Mouse (Mus musculus) stomach, embryonic 15.5 days (tissue): ENCODE measurements around the gene Atp13a5. TPM values are rescaled to one million over a fixed set of nuclear protein-coding genes. Genes with fewer than 3 reads are reported as not detected.

Experiments
- ATAC-seq: fragments of 200-750 bp; cut with Nextera tagmentation; 2 replicates; pipeline ENCODE4 v1.8.0; 2017; ENCODE audit warnings: low read depth, moderate number of reproducible peaks, moderate TSS enrichment; ENCODE audit not compliant: insufficient read depth, low FRiP score
- H3K27ac ChIP-seq: fragments of 300-500 bp; sonication (generic); 2 replicates; pipeline ENCODE4 v1.5.1; 2015; ENCODE audit warnings: mild to moderate bottlenecking, inconsistent platforms
- H3K27me3 ChIP-seq: fragments of 300-500 bp; sonication (generic); replicated peaks from 2 replicates; pipeline ENCODE4 v1.6.1; 2015; ENCODE audit warnings: inconsistent platforms
- H3K36me3 ChIP-seq: fragments of 300-500 bp; sonication (generic); 2 replicates; pipeline ENCODE4 v1.6.1; 2015; ENCODE audit warnings: inconsistent platforms
- H3K4me1 ChIP-seq: fragments of 300-500 bp; sonication (generic); 2 replicates; pipeline ENCODE4 v1.6.1; 2015; ENCODE audit warnings: inconsistent platforms
- H3K4me2 ChIP-seq: fragments of 300-500 bp; sonication (generic); 2 replicates; pipeline ENCODE4 v1.6.1; 2015; ENCODE audit warnings: mild to moderate bottlenecking, inconsistent platforms
- H3K4me3 ChIP-seq: fragments of 300-500 bp; sonication (generic); replicated peaks from 2 replicates; pipeline ENCODE4 v1.5.1; 2015; ENCODE audit warnings: inconsistent platforms
- H3K9ac ChIP-seq: fragments of 300-500 bp; sonication (generic); 2 replicates; pipeline ENCODE4 v1.6.1; 2015; ENCODE audit warnings: inconsistent platforms
- H3K9me3 ChIP-seq: fragments of 300-500 bp; sonication (generic); 2 replicates; pipeline ENCODE4 v1.6.1; 2016; ENCODE audit warnings: inconsistent platforms
- WGBS: fragments of 180-500 bp; shearing (Covaris S2); methylation state at CpG from one replicate; pipeline ENCODE4 v1.1.7; 2015; 5-methylcytosine and 5-hydroxymethylcytosine counted together
- polyA plus RNA-seq: library from polyadenylated mRNA; unstranded; fragments of >200 nt; fragmentation: Nextera tagmentation; extraction: Ambion mirVana; gene quantifications from 2 replicates; pipeline ENCODE4 v1.2.1, GENCODE M21; 2015

Gene Atp13a5
- polyA plus RNA-seq, result not detected in 2 replicates

DNA sequence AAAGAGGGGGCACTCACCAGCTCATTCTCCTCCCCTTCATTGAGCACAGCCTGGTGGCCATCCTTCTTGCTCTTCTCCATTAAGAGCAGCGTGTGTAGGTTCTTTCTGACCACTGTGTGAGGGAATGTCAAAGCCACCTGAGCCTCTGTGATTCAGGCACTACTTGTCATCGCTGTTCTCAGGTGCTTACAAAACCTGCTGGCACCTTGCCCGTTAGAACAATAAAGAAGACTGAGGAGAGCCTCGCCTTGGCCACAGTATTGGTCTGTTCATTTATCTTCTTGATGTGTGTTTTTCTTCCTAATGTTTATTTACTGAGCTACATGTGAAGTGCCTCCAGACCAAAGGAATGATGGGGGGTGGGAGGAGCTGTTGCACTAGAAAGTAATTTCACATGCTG is at the start of gene Atp13a5:
Gene Atp13a5 (minus strand): TSS at position 275 of the 400 bp plus-strand sequence.
- Histone ChIP-seq H3K4me1 (no peaks in the 10 kb centered on the region), H3K27me3 (no peaks in the 10 kb centered on the region), H3K9ac (no peak within 1 kb of the TSS), H3K4me3 (no peak within 1 kb of the TSS), H3K27ac (no peak within 1 kb of the TSS), H3K4me2 (no peak within 1 kb of the TSS), H3K9me3 (no peaks in the 10 kb centered on the region), H3K36me3 (no peaks in the 10 kb centered on the region)
- ATAC-seq, result peak; percentile 31; the same call in 1 of the 2 replicates
- 45% methylated on average over 4 of the region's 4 CpGs for WGBS

- Histone ChIP-seq H3K9me3 (no peaks in the 10 kb centered on the region), H3K4me2 (no peak overlapping the region), H3K27me3 (no peaks in the 10 kb centered on the region), H3K9ac (no peak overlapping the region), H3K27ac (no peak overlapping the region), H3K4me1 (no peaks in the 10 kb centered on the region), H3K4me3 (no peak overlapping the region), H3K36me3 (no peaks in the 10 kb centered on the region)
- 83% methylated on average over 6 of the region's 6 CpGs for WGBS
- ATAC-seq, result no peak
Observed at GRCm38 (mm10) chr16:29414822-29415221, 36.3 kb upstream of the Atp13a5 start.

- no peak overlapping the region for H3K27ac ChIP-seq
- no peak for ATAC-seq
- H3K4me1 ChIP-seq, result no peaks in the 10 kb centered on the region
- H3K9me3 ChIP-seq, result no peaks in the 10 kb centered on the region
- H3K27me3 ChIP-seq, result no peaks in the 10 kb centered on the region
- 91% methylated on average over 10 of the region's 10 CpGs for WGBS
- no peak overlapping the region for H3K4me2 ChIP-seq
- no peak overlapping the region for H3K9ac ChIP-seq
- no peaks in the 10 kb centered on the region for H3K36me3 ChIP-seq
- no peak overlapping the region for H3K4me3 ChIP-seq
Observed at GRCm38 (mm10) chr16:29407319-29407718, 28.8 kb upstream of the Atp13a5 start.

DNA sequence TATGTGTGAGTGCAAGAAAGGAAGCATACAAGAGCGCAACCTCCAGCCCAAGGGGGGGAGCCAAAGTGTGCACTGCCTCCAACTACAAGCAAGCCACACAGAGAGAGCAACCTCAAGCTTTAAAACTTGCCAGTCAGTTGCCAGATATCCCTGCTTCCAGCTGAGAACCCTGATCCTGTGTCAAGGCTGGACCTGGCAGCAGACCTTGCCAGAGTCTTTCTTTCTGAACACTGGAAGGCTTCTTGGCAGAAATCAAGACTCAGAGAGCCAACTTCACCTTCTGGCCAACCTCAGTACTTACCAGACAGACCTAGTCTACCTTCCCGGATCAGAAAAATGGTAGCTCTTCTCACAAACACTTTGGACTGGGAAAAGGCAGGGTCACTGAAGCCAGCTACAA is 20.5 kb upstream of the Atp13a5 start:
- WGBS, result 78% methylated on average over 2 of the region's 2 CpGs
- Histone ChIP-seq H3K27me3 (no peaks in the 10 kb centered on the region), H3K4me2 (no peak overlapping the region), H3K36me3 (no peaks in the 10 kb centered on the region), H3K9me3 (no peaks in the 10 kb centered on the region), H3K9ac (no peak overlapping the region), H3K4me1 (no peaks in the 10 kb centered on the region), H3K27ac (no peak overlapping the region), H3K4me3 (no peak overlapping the region)
- no peak for ATAC-seq

DNA sequence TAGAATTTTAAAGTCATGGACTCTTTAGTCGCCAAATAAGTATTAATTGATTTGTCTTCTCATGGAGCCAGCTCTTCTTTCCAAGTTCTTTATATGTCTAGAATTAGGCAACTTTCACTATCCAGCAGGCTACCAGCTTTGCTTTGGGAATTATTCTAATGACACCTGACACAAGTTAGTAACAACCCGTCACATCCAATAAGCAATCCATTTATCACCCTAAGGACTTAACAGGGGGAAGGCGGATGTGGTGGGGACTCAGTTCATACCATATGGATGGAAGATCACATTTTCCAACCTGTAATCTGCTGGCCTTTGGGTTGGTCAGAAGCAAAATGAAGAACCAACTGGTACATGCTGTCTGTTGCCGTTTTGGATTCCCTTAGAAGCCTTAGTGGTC is 6.2 kb upstream of the Atp13a5 start:
- ATAC-seq, result no peak
- H3K27me3 ChIP-seq, result no peaks in the 10 kb centered on the region

GRCm38 (mm10) chr16:29374636-29375035 is 3.9 kb downstream of the Atp13a5 start:
- Histone ChIP-seq H3K9ac (no peak overlapping the region), H3K4me1 (no peaks in the 10 kb centered on the region), H3K27ac (no peak overlapping the region), H3K9me3 (no peaks in the 10 kb centered on the region), H3K27me3 (no peaks in the 10 kb centered on the region), H3K36me3 (no peaks in the 10 kb centered on the region), H3K4me3 (no peak overlapping the region), H3K4me2 (no peak overlapping the region)
- ATAC-seq, result no peak
- WGBS, result 84% methylated on average over 8 of the region's 8 CpGs

More for the DNA sequence above, 6.2 kb upstream of the Atp13a5 start:
- Histone ChIP-seq H3K27ac (no peak overlapping the region), H3K4me3 (no peak overlapping the region), H3K4me2 (no peak overlapping the region), H3K4me1 (no peaks in the 10 kb centered on the region), H3K36me3 (no peaks in the 10 kb centered on the region), H3K9ac (no peak overlapping the region), H3K9me3 (no peaks in the 10 kb centered on the region)
- WGBS, result 82% methylated on average over 4 of the region's 4 CpGs

DNA sequence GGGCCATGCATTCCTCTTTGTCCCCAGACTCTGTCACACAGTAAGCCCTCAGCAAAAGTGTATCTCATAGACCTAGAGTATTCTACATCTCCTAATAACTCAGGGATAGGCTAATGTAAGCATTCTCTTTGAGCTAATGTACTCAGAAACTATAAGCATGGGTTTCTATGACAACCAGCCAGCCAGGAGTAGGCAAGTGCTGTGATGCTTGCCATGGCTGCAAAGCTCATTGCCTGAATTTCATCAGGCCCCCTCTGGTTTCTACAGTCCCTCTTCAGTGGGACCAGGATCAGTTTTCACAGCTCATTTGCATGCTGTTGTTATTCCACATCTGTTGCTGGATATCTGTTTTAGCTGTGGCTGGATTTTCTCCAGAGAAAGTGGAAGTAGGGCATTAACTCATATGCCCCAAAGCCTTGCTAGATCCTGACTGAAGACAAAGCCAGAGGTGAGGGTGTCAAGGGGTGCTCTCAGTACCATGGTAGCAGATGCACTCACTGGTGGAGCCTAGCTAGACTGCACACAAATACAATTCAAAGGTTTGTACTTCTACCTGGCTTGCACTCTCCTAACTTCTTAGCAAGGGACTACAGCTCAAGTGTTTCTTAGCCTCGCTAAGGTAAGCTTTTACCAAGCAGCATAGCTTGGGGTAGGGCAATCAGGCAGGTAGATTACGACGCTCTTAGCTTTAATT is 47.0 kb downstream of the Atp13a5 start:
- H3K27me3 ChIP-seq, result no peaks in the 10 kb centered on the region
- H3K27ac ChIP-seq, result no peak overlapping the region
- ATAC-seq, result no peak
- no peak overlapping the region for H3K9ac ChIP-seq
- H3K4me1 ChIP-seq, result no peaks in the 10 kb centered on the region
- H3K9me3 ChIP-seq, result no peaks in the 10 kb centered on the region
- H3K4me2 ChIP-seq, result no peak overlapping the region
- 72% methylated on average over 3 of the region's 3 CpGs for WGBS
- H3K4me3 ChIP-seq, result no peak overlapping the region
- H3K36me3 ChIP-seq, result no peaks in the 10 kb centered on the region

DNA sequence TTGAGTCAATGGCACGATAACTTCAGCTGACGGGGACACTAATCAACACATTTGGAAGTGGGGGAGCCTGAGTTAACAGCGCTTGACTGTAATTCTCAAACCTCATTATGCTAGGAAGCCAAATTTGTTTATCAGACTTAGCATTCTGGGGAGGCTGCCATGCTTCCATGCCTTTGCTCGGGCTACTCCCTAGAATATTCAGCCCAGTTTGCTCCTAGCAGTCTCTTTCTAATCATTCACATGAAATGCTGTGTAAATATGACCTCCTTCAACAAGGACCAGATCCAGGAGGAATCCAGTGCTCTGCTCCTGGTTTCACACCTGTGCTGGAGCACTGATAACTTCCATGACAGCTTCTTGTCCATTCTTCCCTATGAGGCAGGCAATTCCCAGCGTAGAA is 47.6 kb downstream of the Atp13a5 start:
- H3K27ac ChIP-seq, result no peak overlapping the region
- no peak overlapping the region for H3K4me3 ChIP-seq
- H3K9me3 ChIP-seq, result no peaks in the 10 kb centered on the region
- H3K36me3 ChIP-seq, result no peaks in the 10 kb centered on the region
- no peak for ATAC-seq
- 73% methylated on average over 5 of the region's 5 CpGs for WGBS
- H3K4me1 ChIP-seq, result no peaks in the 10 kb centered on the region
- no peak overlapping the region for H3K4me2 ChIP-seq
- H3K27me3 ChIP-seq, result no peaks in the 10 kb centered on the region
- H3K9ac ChIP-seq, result no peak overlapping the region

- Histone ChIP-seq H3K27ac (no peak overlapping the region), H3K27me3 (no peaks in the 10 kb centered on the region), H3K36me3 (no peaks in the 10 kb centered on the region), H3K4me3 (no peak overlapping the region), H3K9me3 (no peaks in the 10 kb centered on the region), H3K4me1 (no peaks in the 10 kb centered on the region), H3K4me2 (no peak overlapping the region), H3K9ac (no peak overlapping the region)
- 79% methylated on average over 2 of the region's 2 CpGs for WGBS
- no peak for ATAC-seq
Observed at GRCm38 (mm10) chr16:29329213-29329612, 49.3 kb downstream of the Atp13a5 start.

DNA sequence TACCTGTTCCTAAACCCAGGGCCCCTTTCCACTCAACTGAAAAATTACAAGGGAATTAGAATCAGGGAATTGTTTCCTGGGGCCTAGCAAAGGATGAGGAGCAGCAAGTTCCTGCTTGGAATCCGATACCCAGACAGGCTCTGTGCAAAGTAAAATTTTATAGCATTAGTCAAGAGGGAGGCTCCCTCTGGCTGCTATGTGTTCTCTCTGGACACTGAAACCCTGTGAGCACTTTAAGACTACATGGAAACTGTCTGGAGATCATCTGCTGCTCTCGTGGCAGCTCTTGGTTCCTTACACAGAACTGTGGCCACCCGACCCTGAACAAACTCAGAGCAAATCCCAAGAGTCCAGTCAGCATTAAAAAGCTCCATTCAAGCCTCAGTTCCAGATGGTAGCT is 50.6 kb downstream of the Atp13a5 start:
- no peak overlapping the region for H3K4me3 ChIP-seq
- no peak overlapping the region for H3K9ac ChIP-seq
- WGBS, result 52% methylated on average over 3 of the region's 3 CpGs
- H3K4me2 ChIP-seq, result no peak overlapping the region
- H3K27me3 ChIP-seq, result no peaks in the 10 kb centered on the region
- no peak for ATAC-seq
- no peak overlapping the region for H3K27ac ChIP-seq
- H3K4me1 ChIP-seq, result no peaks in the 10 kb centered on the region
- H3K36me3 ChIP-seq, result no peaks in the 10 kb centered on the region
- H3K9me3 ChIP-seq, result no peaks in the 10 kb centered on the region

DNA sequence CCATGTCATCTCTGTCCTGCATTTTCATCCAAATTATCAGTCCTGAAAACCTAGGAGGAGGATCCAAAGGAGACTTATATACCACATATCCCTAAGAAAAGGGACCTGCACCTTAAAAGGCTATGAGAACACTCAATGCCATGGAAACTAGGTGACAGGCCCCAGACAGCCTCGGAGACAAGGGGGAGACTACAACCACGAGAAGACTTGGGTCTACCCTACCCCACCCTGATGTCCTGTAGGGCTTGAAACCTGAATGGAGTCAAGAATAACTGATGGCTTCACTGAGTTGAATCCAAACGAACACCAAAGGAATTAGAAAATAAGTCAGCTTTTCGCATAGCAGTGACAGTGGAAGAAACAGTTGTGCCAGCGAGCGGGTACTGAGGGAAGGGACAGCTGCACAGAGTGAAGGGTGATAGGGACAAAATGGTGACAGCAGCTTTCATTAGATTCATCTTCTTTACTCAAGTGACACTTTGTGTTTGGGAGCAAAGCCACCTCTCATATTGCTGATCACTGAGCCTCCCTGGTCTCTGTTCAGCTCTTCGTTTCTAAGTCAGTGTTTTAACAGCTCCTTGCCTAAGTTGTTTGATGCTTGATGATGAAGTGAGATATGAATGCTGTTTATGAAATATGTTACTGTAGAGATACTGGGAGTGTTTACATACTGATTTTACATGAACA is 53.2 kb downstream of the Atp13a5 start:
- Histone ChIP-seq H3K27me3 (no peaks in the 10 kb centered on the region), H3K9me3 (no peaks in the 10 kb centered on the region), H3K4me2 (no peak overlapping the region), H3K4me3 (no peak overlapping the region), H3K27ac (no peak overlapping the region), H3K9ac (no peak overlapping the region), H3K4me1 (no peaks in the 10 kb centered on the region), H3K36me3 (no peaks in the 10 kb centered on the region)
- WGBS, result 89% methylated on average over 7 of the region's 7 CpGs
- no peak for ATAC-seq

DNA sequence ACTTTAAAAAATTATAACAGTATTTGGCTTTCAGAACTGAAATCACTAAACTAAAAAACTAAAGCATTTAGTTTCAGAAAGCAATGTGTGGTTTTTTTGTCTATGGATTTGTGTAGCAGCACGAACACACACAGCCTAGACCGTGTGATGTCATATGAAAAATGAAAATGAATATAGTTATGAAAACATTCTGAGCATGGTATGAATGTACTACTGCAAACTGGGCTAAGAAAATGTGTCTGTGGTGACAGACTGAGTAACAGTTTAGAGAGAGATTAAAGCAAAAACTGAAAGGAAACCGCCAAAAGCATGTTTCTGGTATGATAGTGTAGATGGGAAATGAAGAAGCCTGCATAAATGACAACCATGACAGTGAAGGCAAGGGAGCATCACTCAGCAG is 57.8 kb downstream of the Atp13a5 start:
- 82% methylated on average over 3 of the region's 3 CpGs for WGBS
- no peaks in the 10 kb centered on the region for H3K36me3 ChIP-seq
- H3K9me3 ChIP-seq, result no peaks in the 10 kb centered on the region
- no peak overlapping the region for H3K9ac ChIP-seq
- H3K4me1 ChIP-seq, result no peaks in the 10 kb centered on the region
- H3K4me3 ChIP-seq, result no peak overlapping the region
- H3K4me2 ChIP-seq, result no peak overlapping the region
- no peaks in the 10 kb centered on the region for H3K27me3 ChIP-seq
- H3K27ac ChIP-seq, result no peak overlapping the region
- no peak for ATAC-seq
